Mouse (Mus musculus): ENCODE data around the gene Gm11146.

DNA sequence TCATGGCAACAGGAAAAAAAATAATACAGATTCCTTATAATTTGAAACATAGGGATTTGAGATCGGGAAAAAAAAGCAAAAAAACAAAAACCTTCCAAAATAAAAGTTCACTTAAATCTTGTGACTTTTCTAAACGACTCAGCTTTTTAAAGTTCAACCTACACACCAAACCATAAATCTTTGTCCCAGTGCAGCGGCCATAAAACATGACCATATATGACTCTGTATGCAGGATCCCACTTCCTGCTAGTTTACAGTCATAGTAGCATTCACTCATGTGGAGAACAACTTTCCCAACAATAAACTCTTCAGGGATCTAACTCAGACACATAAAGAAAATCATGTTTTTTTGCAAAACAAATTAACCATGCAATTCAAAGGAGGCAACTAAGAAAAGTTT lies 39.0 kb downstream of the Gm11146 start:
- TF ChIP-seq CTCF (IDR thresholded peaks at IDR 0.05; ENCODE audit: borderline replicate concordance, insufficient read depth, low read length) (no peak), POLR2A (IDR thresholded peaks at IDR 0.05; ENCODE audit: low read depth, low read length) (no peak)
